Mouse (Mus musculus): ENCODE measurements around the gene Zfyve27. TPM values are rescaled to one million over a fixed set of nuclear protein-coding genes. Genes with fewer than 3 reads are reported as not detected.

Zfyve27 gene
- total and polyA plus RNA-seq, 2 experiments from 2014 or later: 48.8 to 83.9 TPM

GRCm38 (mm10) chr19:42202467-42202866 lies 38.7 kb downstream of the Zfyve27 start:
- Histone ChIP-seq H3K9ac (replicated peaks; ENCODE audit: low read length, poor library complexity, severe bottlenecking) (no peak overlapping the region), H3K4me3 (ENCODE audit: low read depth, low read length) (no peak overlapping the region), H3K27me3 (ENCODE audit: insufficient read depth, low read length) (peaks cover 57% of the 10 kb centered on the region), H3K27ac (ENCODE audit: low read depth, low read length) (no peak overlapping the region), H3K4me2 (ENCODE audit: low read depth, low read length, poor library complexity, severe bottlenecking) (no peak overlapping the region; the same call in 1 of the 2 replicates), H3K4me1 (ENCODE audit: insufficient read depth, low read length) (no peaks in the 10 kb centered on the region), H3K36me3 (ENCODE audit: insufficient read depth, low read length) (no peaks in the 10 kb centered on the region), H3K9me3 (ENCODE audit: low read length) (no peaks in the 10 kb centered on the region)
- 39% methylated on average over 8 of the region's 8 CpGs for WGBS
- DNase-seq (ENCODE audit: low spot score) (no peak), ATAC-seq (ENCODE audit: low FRiP score) (no peak)
- TF ChIP-seq CTCF (IDR thresholded peaks at IDR 0.05): no peak

- no peaks in the 10 kb centered on the region for H3K36me3 ChIP-seq (ENCODE audit: insufficient read depth, low read length)
- H3K9ac ChIP-seq (replicated peaks; ENCODE audit: low read length, poor library complexity, severe bottlenecking): no peak overlapping the region
- no peak for DNase-seq (ENCODE audit: low spot score)
- no peak overlapping the region for H3K4me3 ChIP-seq (ENCODE audit: low read depth, low read length)
- no peak overlapping the region for H3K4me2 ChIP-seq (ENCODE audit: low read depth, low read length, poor library complexity, severe bottlenecking)
- H3K27ac ChIP-seq (ENCODE audit: low read depth, low read length): no peak overlapping the region
- H3K27me3 ChIP-seq (ENCODE audit: insufficient read depth, low read length): peaks cover 47% of the 10 kb centered on the region
- no peak for TF ChIP-seq CTCF (IDR thresholded peaks at IDR 0.05)
- ATAC-seq (ENCODE audit: low FRiP score): no peak
- H3K4me1 ChIP-seq (ENCODE audit: insufficient read depth, low read length): no peaks in the 10 kb centered on the region
- no peaks in the 10 kb centered on the region for H3K9me3 ChIP-seq (ENCODE audit: low read length)
- 88% methylated on average over 4 of the region's 4 CpGs for WGBS
Measured at GRCm38 (mm10) chr19:42204306-42204705, 40.6 kb downstream of the Zfyve27 start.

GRCm38 (mm10) chr19:42205201-42205600 lies 41.5 kb downstream of the Zfyve27 start:
- TF ChIP-seq CTCF (IDR thresholded peaks at IDR 0.05): no peak

GRCm38 (mm10) chr19:42209485-42209884 lies 45.7 kb downstream of the Zfyve27 start:
- ATAC-seq (ENCODE audit: low FRiP score) (no peak; the same call in 1 of the 2 replicates), DNase-seq (ENCODE audit: low spot score) (no peak)
- H3K4me2 ChIP-seq (ENCODE audit: low read depth, low read length, poor library complexity, severe bottlenecking): no peak overlapping the region
- no peaks in the 10 kb centered on the region for H3K9me3 ChIP-seq (ENCODE audit: low read length)
- H3K27ac ChIP-seq (ENCODE audit: low read depth, low read length): no peak overlapping the region
- no peak overlapping the region for H3K4me3 ChIP-seq (ENCODE audit: low read depth, low read length)
- TF ChIP-seq CTCF (IDR thresholded peaks at IDR 0.05): no peak
- H3K4me1 ChIP-seq (ENCODE audit: insufficient read depth, low read length): no peaks in the 10 kb centered on the region
- WGBS: 60% methylated on average over 7 of the region's 7 CpGs
- H3K9ac ChIP-seq (replicated peaks; ENCODE audit: low read length, poor library complexity, severe bottlenecking): no peak overlapping the region
- H3K27me3 ChIP-seq (ENCODE audit: insufficient read depth, low read length): no peaks in the 10 kb centered on the region
- H3K36me3 ChIP-seq (ENCODE audit: insufficient read depth, low read length): no peaks in the 10 kb centered on the region

More at GRCm38 (mm10) chr19:42205201-42205600, 41.5 kb downstream of the Zfyve27 start:
- no peak overlapping the region for H3K9ac ChIP-seq (replicated peaks; ENCODE audit: low read length, poor library complexity, severe bottlenecking)
- no peak overlapping the region for H3K27ac ChIP-seq (ENCODE audit: low read depth, low read length)
- WGBS: 84% methylated on average over 8 of the region's 8 CpGs
- H3K36me3 ChIP-seq (ENCODE audit: insufficient read depth, low read length): no peaks in the 10 kb centered on the region
- no peak overlapping the region for H3K4me3 ChIP-seq (ENCODE audit: low read depth, low read length)
- H3K9me3 ChIP-seq (ENCODE audit: low read length): no peaks in the 10 kb centered on the region
- no peak for ATAC-seq (ENCODE audit: low FRiP score)
- H3K4me1 ChIP-seq (ENCODE audit: insufficient read depth, low read length): no peaks in the 10 kb centered on the region
- no peak overlapping the region for H3K4me2 ChIP-seq (ENCODE audit: low read depth, low read length, poor library complexity, severe bottlenecking)
- no peak for DNase-seq (ENCODE audit: low spot score)
- H3K27me3 ChIP-seq (ENCODE audit: insufficient read depth, low read length): peaks cover 38% of the 10 kb centered on the region

DNA sequence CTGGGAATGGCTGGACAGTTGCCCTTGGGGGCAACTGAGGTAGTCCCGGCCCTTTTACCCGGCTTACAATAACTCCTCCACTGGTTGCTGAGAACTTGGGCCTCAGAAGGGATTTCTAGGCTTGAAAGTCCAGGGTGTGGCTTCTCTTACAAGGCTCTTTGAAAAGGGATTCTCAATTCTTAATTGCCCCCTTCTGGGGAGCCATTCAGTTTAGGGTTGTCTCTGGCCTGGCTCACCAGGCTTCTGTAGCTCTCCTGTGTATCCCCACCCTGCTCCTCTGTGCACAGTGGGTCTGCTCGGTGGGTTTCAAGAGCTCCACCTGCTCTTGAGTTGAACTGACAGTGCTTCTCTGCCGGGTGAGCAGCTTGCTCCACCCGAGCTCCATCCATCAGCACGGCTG lies 46.2 kb downstream of the Zfyve27 start:
- WGBS: 67% methylated on average over 6 of the region's 6 CpGs
- Histone ChIP-seq H3K4me2 (ENCODE audit: low read depth, low read length, poor library complexity, severe bottlenecking) (no peak overlapping the region), H3K4me3 (ENCODE audit: low read depth, low read length) (no peak overlapping the region), H3K9me3 (ENCODE audit: low read length) (no peaks in the 10 kb centered on the region), H3K9ac (replicated peaks; ENCODE audit: low read length, poor library complexity, severe bottlenecking) (no peak overlapping the region), H3K36me3 (ENCODE audit: insufficient read depth, low read length) (no peaks in the 10 kb centered on the region), H3K27me3 (ENCODE audit: insufficient read depth, low read length) (no peaks in the 10 kb centered on the region), H3K4me1 (ENCODE audit: insufficient read depth, low read length) (no peaks in the 10 kb centered on the region), H3K27ac (ENCODE audit: low read depth, low read length) (no peak overlapping the region)
- ATAC-seq (ENCODE audit: low FRiP score) (no peak), DNase-seq (ENCODE audit: low spot score) (no peak)
- no peak for TF ChIP-seq CTCF (IDR thresholded peaks at IDR 0.05)

GRCm38 (mm10) chr19:42211936-42212335 lies 48.2 kb downstream of the Zfyve27 start:
- Histone ChIP-seq H3K9ac (replicated peaks; ENCODE audit: low read length, poor library complexity, severe bottlenecking) (no peak overlapping the region), H3K27me3 (ENCODE audit: insufficient read depth, low read length) (no peaks in the 10 kb centered on the region), H3K36me3 (ENCODE audit: insufficient read depth, low read length) (no peaks in the 10 kb centered on the region), H3K27ac (ENCODE audit: low read depth, low read length) (no peak overlapping the region), H3K4me1 (ENCODE audit: insufficient read depth, low read length) (no peaks in the 10 kb centered on the region), H3K4me2 (ENCODE audit: low read depth, low read length, poor library complexity, severe bottlenecking) (no peak overlapping the region), H3K9me3 (ENCODE audit: low read length) (no peaks in the 10 kb centered on the region), H3K4me3 (ENCODE audit: low read depth, low read length) (no peak overlapping the region)
- DNase-seq (ENCODE audit: low spot score) (no peak), ATAC-seq (ENCODE audit: low FRiP score) (no peak)
- WGBS: 57% methylated on average over 8 of the region's 8 CpGs
- no peak for TF ChIP-seq CTCF (IDR thresholded peaks at IDR 0.05)
